Mouse (Mus musculus) embryonic facial prominence, embryonic 12.5 days (tissue): ENCODE data around the gene Tmem91. TPM values are rescaled to one million over a fixed set of nuclear protein-coding genes. Genes with fewer than 3 reads are reported as not detected.
A peak's percentile ranks its signal among the peaks of the same experiment; 100 is the strongest.

ENCODE experiments used
- ATAC-seq: fragments of 200-750 bp; cut with Nextera tagmentation; 2 replicates; pipeline ENCODE4 v1.8.0; 2017; ENCODE audit not compliant: insufficient number of reproducible peaks, insufficient read depth, low FRiP score, low TSS enrichment
- H3K27ac ChIP-seq: fragments of 300-500 bp; sonication (generic); 2 replicates; pipeline ENCODE4 v1.5.1; 2016; ENCODE audit warnings: mild to moderate bottlenecking
- H3K27me3 ChIP-seq: fragments of 300-500 bp; sonication (generic); 2 replicates; pipeline ENCODE4 v1.6.1; 2016; ENCODE audit warnings: mild to moderate bottlenecking, moderate library complexity
- H3K36me3 ChIP-seq: fragments of 300-500 bp; sonication (generic); 2 replicates; pipeline ENCODE4 v1.6.1; 2016; ENCODE audit warnings: mild to moderate bottlenecking
- H3K4me1 ChIP-seq: fragments of 300-500 bp; sonication (generic); 2 replicates; pipeline ENCODE4 v1.6.1; 2016
- H3K4me2 ChIP-seq: fragments of 300-500 bp; sonication (generic); replicated peaks from 2 replicates; pipeline ENCODE4 v1.6.1; 2016; ENCODE audit warnings: mild to moderate bottlenecking, moderate library complexity
- H3K4me3 ChIP-seq: fragments of 300-500 bp; sonication (generic); 2 replicates; pipeline ENCODE4 v1.5.1; 2016; ENCODE audit warnings: mild to moderate bottlenecking
- H3K9ac ChIP-seq: fragments of 300-500 bp; sonication (generic); 2 replicates; pipeline ENCODE4 v1.6.1; 2016; ENCODE audit warnings: mild to moderate bottlenecking, moderate library complexity
- H3K9me3 ChIP-seq: fragments of 300-500 bp; sonication (generic); 2 replicates; pipeline ENCODE4 v1.6.1; 2016; ENCODE audit warnings: mild to moderate bottlenecking, moderate library complexity
- WGBS: fragments of 180-500 bp; shearing (Covaris S2); methylation state at CpG from one replicate; pipeline ENCODE4 v1.1.7; 2016; 5-methylcytosine and 5-hydroxymethylcytosine counted together
- polyA plus RNA-seq: library from polyadenylated mRNA; unstranded; fragments of >200 nt; fragmentation: Nextera tagmentation; extraction: Ambion mirVana; gene quantifications from 2 replicates; pipeline ENCODE4 v1.2.1, GENCODE M21; 2016

Tmem91 gene
- polyA plus RNA-seq, 1 experiment from 2014 or later = 3.7 TPM

DNA sequence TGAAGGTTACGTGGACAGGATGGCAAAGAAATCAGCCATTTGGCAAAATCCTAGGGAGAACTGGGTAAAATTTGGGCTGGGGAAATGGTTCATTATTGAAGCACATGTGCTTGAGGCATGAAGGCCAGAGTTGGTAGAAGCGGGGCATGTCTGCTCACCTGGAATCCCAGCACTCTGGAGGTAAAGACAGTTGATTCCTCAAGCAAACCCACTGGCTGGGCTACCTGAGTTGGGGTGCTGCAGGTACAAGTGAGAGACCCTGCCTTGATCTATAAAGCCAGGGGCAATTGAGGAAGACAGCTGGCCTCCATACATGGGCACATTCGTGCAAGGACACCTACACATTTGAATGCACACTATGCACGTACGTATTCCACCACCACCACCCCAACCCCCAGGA is 54.9 kb downstream of the Tmem91 start:
- ATAC-seq = no peak
- 90% methylated on average over 5 of the region's 5 CpGs for WGBS
- no peaks in the 10 kb centered on the region for H3K9me3 ChIP-seq
- no peak overlapping the region for H3K27ac ChIP-seq
- H3K4me3 ChIP-seq = peak overlapping the region; percentile 64
- peaks cover 13% of the 10 kb centered on the region for H3K36me3 ChIP-seq
- no peaks in the 10 kb centered on the region for H3K27me3 ChIP-seq
- H3K4me2 ChIP-seq = peak overlapping the region; percentile 59
- H3K4me1 ChIP-seq = peaks cover 5% of the 10 kb centered on the region
- H3K9ac ChIP-seq = no peak overlapping the region; the same call in 1 of the 2 replicates

DNA sequence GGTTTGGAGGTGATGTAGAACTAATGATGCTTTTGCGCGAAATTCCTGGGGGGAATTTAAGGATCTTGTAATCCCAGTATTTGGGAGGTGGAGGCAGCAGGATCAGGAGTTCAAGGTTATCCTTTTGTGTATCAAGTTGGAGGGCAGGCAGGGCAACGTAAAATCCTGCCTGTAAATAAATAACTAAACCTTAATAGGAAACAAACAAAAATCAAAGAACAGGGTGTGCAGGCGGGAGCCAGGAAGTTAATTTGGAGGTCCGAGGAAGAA is 55.3 kb downstream of the Tmem91 start:
- peak overlapping the region; percentile 50 for H3K9ac ChIP-seq
- H3K27ac ChIP-seq = no peak overlapping the region
- peaks cover 5% of the 10 kb centered on the region for H3K4me1 ChIP-seq
- peak overlapping the region; percentile 64 for H3K4me3 ChIP-seq
- 18% methylated on average over 5 of the region's 5 CpGs for WGBS
- H3K36me3 ChIP-seq = peaks cover 13% of the 10 kb centered on the region
- H3K4me2 ChIP-seq = peak overlapping the region; percentile 59
- H3K27me3 ChIP-seq = no peaks in the 10 kb centered on the region
- ATAC-seq = no peak
- H3K9me3 ChIP-seq = no peaks in the 10 kb centered on the region

Other genes with a start within 250 kb of the Tmem91 start
- 0.94 and 1.1 TPM in 2 replicates for gene Ceacam1, start 197.6 kb downstream of the Tmem91 start, polyA plus RNA-seq
- gene Ceacam2, start 135.3 kb downstream of the Tmem91 start, polyA plus RNA-seq = 0.06 TPM in 1 of 2 replicates, not detected in the other
- gene Erich4, start 59.3 kb downstream of the Tmem91 start, polyA plus RNA-seq = not detected in 2 replicates
- gene Dmac2, start 55.8 kb downstream of the Tmem91 start, polyA plus RNA-seq = 39.0 and 40.5 TPM in 2 replicates
- 3.4 and 3.6 TPM in 2 replicates for gene B3gnt8, start 48.5 kb downstream of the Tmem91 start, polyA plus RNA-seq
- 59.2 and 63.6 TPM in 2 replicates for gene Bckdha, start 16.2 kb downstream of the Tmem91 start, polyA plus RNA-seq
- 75.6 and 80.6 TPM in 2 replicates for gene Exosc5, start 16.0 kb downstream of the Tmem91 start, polyA plus RNA-seq
- 27.8 and 28.7 TPM in 2 replicates for gene B9d2, start 5.6 kb upstream of the Tmem91 start, polyA plus RNA-seq
- 2.5 and 3.6 TPM in 2 replicates for gene Tgfb1, start 11.8 kb upstream of the Tmem91 start, polyA plus RNA-seq
- 23.7 and 24.6 TPM in 2 replicates for gene Ccdc97, start 43.9 kb upstream of the Tmem91 start, polyA plus RNA-seq
- gene Hnrnpul1, start 79.6 kb upstream of the Tmem91 start, polyA plus RNA-seq = 68.1 and 72.8 TPM in 2 replicates
- gene Axl, start 113.5 kb upstream of the Tmem91 start, polyA plus RNA-seq = 71.1 and 76.0 TPM in 2 replicates
- gene Cyp2s1, start 141.7 kb upstream of the Tmem91 start, polyA plus RNA-seq = 4.2 and 5.3 TPM in 2 replicates
- not detected in 2 replicates for gene Cyp2b10, start 222.5 kb upstream of the Tmem91 start, polyA plus RNA-seq